Mouse (Mus musculus): Measurements from ENCODE around the gene Cpne5. TPM values are rescaled to one million over a fixed set of nuclear protein-coding genes. Genes with fewer than 3 reads are reported as not detected.

Gene Cpne5
- polyA plus RNA-seq, 1 experiment from 2014 or later, result 24.9 TPM

- no peak overlapping the region for H3K4me2 ChIP-seq (replicated peaks)
- 87% methylated on average over 14 of the region's 14 CpGs for WGBS
- H3K27me3 ChIP-seq, result no peaks in the 10 kb centered on the region
- no peaks in the 10 kb centered on the region for H3K9me3 ChIP-seq
- H3K27ac ChIP-seq (replicated peaks), result no peak overlapping the region
- no peak for ATAC-seq (replicated peaks)
- no peak overlapping the region for H3K4me3 ChIP-seq
- H3K4me1 ChIP-seq, result no peaks in the 10 kb centered on the region
- H3K36me3 ChIP-seq, result no peaks in the 10 kb centered on the region
- no peak overlapping the region for H3K9ac ChIP-seq (replicated peaks)
Measured at GRCm38 (mm10) chr17:29147273-29147672, 90.7 kb downstream of the Cpne5 start.

DNA sequence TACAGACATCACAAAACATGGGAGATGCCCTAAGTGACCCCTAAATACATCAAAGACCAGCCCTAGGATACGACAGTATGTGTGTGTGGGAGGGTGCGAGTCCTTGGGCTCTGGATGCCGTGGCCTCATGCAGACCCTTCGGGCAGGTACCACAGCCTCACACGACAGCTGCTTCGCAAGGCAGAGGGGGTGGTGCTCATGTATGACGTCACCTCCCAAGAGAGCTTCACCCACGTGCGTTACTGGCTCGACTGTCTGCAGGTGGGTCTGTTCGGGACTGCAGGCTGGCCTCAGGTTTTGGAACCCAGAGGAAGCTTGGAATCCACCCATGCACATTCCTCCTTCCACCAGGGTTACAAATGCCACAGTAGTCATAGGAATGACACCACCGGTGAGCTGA lies 92.9 kb downstream of the Cpne5 start:
- H3K4me3 ChIP-seq, result no peak overlapping the region
- H3K27ac ChIP-seq (replicated peaks), result no peak overlapping the region
- H3K4me2 ChIP-seq (replicated peaks), result no peak overlapping the region
- no peaks in the 10 kb centered on the region for H3K9me3 ChIP-seq
- no peaks in the 10 kb centered on the region for H3K36me3 ChIP-seq
- no peak for ATAC-seq (replicated peaks)
- no peaks in the 10 kb centered on the region for H3K4me1 ChIP-seq
- no peaks in the 10 kb centered on the region for H3K27me3 ChIP-seq
- WGBS, result 88% methylated on average over 12 of the region's 12 CpGs
- no peak overlapping the region for H3K9ac ChIP-seq (replicated peaks)

DNA sequence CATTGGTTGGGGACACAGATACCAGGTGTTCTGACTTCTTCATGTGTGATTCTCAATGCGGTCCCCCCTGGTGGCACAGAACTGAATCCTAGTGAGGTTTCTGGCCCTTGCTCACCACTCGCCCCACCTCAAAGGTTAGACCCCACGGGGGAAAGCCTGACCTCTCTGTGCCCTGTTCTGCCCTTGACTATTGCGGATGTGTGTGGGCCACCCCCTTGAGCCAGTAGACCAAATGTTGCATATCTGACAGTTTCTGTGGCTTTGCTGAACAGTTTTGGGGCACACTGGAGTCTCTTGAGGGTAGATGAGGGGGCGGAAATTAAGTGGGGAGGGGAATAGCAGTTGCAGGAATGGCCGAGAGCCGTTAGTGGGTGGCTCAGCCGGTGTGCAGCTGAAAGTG lies 94.7 kb downstream of the Cpne5 start:
- no peaks in the 10 kb centered on the region for H3K36me3 ChIP-seq
- H3K4me2 ChIP-seq (replicated peaks), result no peak overlapping the region
- H3K4me3 ChIP-seq, result no peak overlapping the region
- no peaks in the 10 kb centered on the region for H3K9me3 ChIP-seq
- no peaks in the 10 kb centered on the region for H3K4me1 ChIP-seq
- H3K27me3 ChIP-seq, result no peaks in the 10 kb centered on the region
- no peak for ATAC-seq (replicated peaks)
- no peak overlapping the region for H3K27ac ChIP-seq (replicated peaks)
- H3K9ac ChIP-seq (replicated peaks), result no peak overlapping the region
- 89% methylated on average over 8 of the region's 8 CpGs for WGBS

- no peak overlapping the region for H3K4me2 ChIP-seq (replicated peaks)
- no peaks in the 10 kb centered on the region for H3K4me1 ChIP-seq
- no peak overlapping the region for H3K27ac ChIP-seq (replicated peaks)
- no peak for ATAC-seq (replicated peaks)
- H3K9me3 ChIP-seq, result no peaks in the 10 kb centered on the region
- 83% methylated on average over 3 of the region's 3 CpGs for WGBS
- no peaks in the 10 kb centered on the region for H3K27me3 ChIP-seq
- no peak overlapping the region for H3K4me3 ChIP-seq
- H3K9ac ChIP-seq (replicated peaks), result no peak overlapping the region
- H3K36me3 ChIP-seq, result no peaks in the 10 kb centered on the region
Measured at GRCm38 (mm10) chr17:29141577-29141976, 96.4 kb downstream of the Cpne5 start.

- Histone ChIP-seq H3K4me3 (no peak overlapping the region), H3K4me2 (replicated peaks) (no peak overlapping the region), H3K27ac (replicated peaks) (no peak overlapping the region), H3K36me3 (no peaks in the 10 kb centered on the region), H3K27me3 (no peaks in the 10 kb centered on the region), H3K9ac (replicated peaks) (no peak overlapping the region), H3K4me1 (peaks cover 12% of the 10 kb centered on the region; the same call in 1 of the 2 replicates), H3K9me3 (no peaks in the 10 kb centered on the region)
- WGBS, result 77% methylated on average over 7 of the region's 7 CpGs
- no peak for ATAC-seq (replicated peaks)
Measured at GRCm38 (mm10) chr17:29137906-29138305, 100.1 kb downstream of the Cpne5 start.

DNA sequence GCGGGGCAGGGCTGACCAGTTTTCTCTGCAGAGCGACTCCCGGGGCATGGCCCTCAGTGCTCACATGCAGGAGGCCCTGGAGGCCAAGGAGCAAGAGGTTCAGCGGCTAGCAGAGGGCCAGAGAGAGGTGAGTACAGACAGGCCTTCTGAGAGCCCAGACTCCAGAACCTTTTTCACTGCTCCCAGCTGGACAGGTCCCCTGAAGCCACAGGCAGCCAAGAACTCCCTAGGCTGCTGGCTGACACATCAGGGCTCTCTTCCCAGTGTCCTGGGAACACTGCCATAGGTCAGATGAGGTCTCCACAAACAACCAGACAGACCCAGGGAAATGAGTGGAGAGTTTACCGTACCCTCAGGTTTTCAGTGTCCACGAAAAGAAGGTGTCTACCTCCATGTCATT lies 101.7 kb downstream of the Cpne5 start:
- no peak for ATAC-seq (replicated peaks)
- peaks cover 12% of the 10 kb centered on the region; the same call in 1 of the 2 replicates for H3K4me1 ChIP-seq
- H3K27me3 ChIP-seq, result no peaks in the 10 kb centered on the region
- no peaks in the 10 kb centered on the region for H3K9me3 ChIP-seq
- no peak overlapping the region for H3K27ac ChIP-seq (replicated peaks)
- no peak overlapping the region for H3K4me2 ChIP-seq (replicated peaks)
- H3K36me3 ChIP-seq, result no peaks in the 10 kb centered on the region
- 75% methylated on average over 6 of the region's 6 CpGs for WGBS
- H3K4me3 ChIP-seq, result no peak overlapping the region
- no peak overlapping the region for H3K9ac ChIP-seq (replicated peaks)

- Histone ChIP-seq H3K4me3 (no peak overlapping the region), H3K4me2 (replicated peaks) (no peak overlapping the region), H3K4me1 (peaks cover 12% of the 10 kb centered on the region; the same call in 1 of the 2 replicates), H3K9ac (replicated peaks) (no peak overlapping the region), H3K27me3 (no peaks in the 10 kb centered on the region), H3K9me3 (no peaks in the 10 kb centered on the region), H3K27ac (replicated peaks) (no peak overlapping the region), H3K36me3 (no peaks in the 10 kb centered on the region)
- no peak for ATAC-seq (replicated peaks)
- 61% methylated on average over 5 of the region's 5 CpGs for WGBS
Measured at GRCm38 (mm10) chr17:29135066-29135465, 102.9 kb downstream of the Cpne5 start.

DNA sequence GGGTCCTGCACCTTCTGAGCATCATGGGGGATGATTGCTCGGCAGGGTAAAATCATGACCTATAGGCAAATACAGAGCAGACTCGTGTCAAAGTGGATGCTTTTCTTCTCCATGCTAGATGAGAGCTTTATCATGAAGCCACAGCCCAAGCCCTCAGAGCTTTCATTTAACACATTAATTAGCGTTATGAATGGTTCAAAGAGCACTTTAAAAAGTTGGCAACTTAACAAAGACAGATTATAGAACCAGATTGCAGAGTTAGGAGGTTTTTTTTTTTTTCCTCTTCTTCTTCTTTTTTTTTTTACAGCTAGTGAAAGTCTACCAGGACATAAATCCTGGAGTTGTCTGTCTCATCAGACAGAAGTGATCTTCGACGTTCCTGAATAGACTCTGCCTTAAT lies 108.6 kb downstream of the Cpne5 start:
- H3K27ac ChIP-seq (replicated peaks), result no peak overlapping the region
- H3K9ac ChIP-seq (replicated peaks), result no peak overlapping the region
- 18% methylated on average over 5 of the region's 5 CpGs for WGBS
- H3K4me2 ChIP-seq (replicated peaks), result no peak overlapping the region
- H3K27me3 ChIP-seq, result no peaks in the 10 kb centered on the region
- no peak for ATAC-seq (replicated peaks)
- 0 out of 2 replicates have a peak, but pooled peaks cover 4% of the 10 kb centered on the region for H3K4me1 ChIP-seq
- H3K36me3 ChIP-seq, result no peaks in the 10 kb centered on the region
- H3K9me3 ChIP-seq, result no peaks in the 10 kb centered on the region
- no peak overlapping the region for H3K4me3 ChIP-seq

- Histone ChIP-seq H3K36me3 (no peaks in the 10 kb centered on the region), H3K27me3 (no peaks in the 10 kb centered on the region), H3K4me2 (replicated peaks) (no peak overlapping the region), H3K9ac (replicated peaks) (no peak overlapping the region), H3K27ac (replicated peaks) (no peak overlapping the region), H3K4me3 (no peak overlapping the region), H3K9me3 (no peaks in the 10 kb centered on the region), H3K4me1 (no peaks in the 10 kb centered on the region)
- 90% methylated on average over 3 of the region's 3 CpGs for WGBS
- no peak for ATAC-seq (replicated peaks)
Measured at GRCm38 (mm10) chr17:29126561-29126960, 111.4 kb downstream of the Cpne5 start.

GRCm38 (mm10) chr17:29123578-29124174 lies 114.3 kb downstream of the Cpne5 start:
- Histone ChIP-seq H3K9ac (replicated peaks) (no peak overlapping the region), H3K27me3 (no peaks in the 10 kb centered on the region), H3K36me3 (no peaks in the 10 kb centered on the region), H3K4me3 (no peak overlapping the region), H3K9me3 (no peaks in the 10 kb centered on the region), H3K4me2 (replicated peaks) (no peak overlapping the region), H3K4me1 (no peaks in the 10 kb centered on the region), H3K27ac (replicated peaks) (no peak overlapping the region)
- no peak for ATAC-seq (replicated peaks)
- WGBS, result 87% methylated on average over 6 of the region's 6 CpGs

DNA sequence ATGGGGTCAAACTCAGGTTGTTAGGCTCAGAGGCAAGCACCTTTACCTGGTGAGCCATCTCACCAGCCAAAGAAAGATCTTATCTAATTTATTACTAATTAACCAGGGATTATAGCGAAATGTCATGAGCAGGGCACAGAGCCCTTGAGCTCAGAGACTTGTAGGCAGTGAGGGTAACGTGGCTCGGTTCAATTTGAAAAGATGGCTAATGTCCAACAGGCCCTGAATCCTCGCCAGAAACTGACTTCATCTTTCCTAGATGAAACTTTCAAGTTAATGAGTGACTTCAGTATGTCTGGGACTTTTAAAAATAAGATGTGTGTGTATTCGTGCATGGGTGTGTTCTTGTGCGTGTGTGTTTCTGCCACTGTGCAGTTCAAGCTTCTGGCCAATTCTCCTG lies 115.2 kb downstream of the Cpne5 start:
- Histone ChIP-seq H3K36me3 (no peaks in the 10 kb centered on the region), H3K9me3 (no peaks in the 10 kb centered on the region), H3K9ac (replicated peaks) (no peak overlapping the region), H3K4me3 (no peak overlapping the region), H3K4me2 (replicated peaks) (no peak overlapping the region), H3K27me3 (no peaks in the 10 kb centered on the region), H3K27ac (replicated peaks) (no peak overlapping the region), H3K4me1 (no peaks in the 10 kb centered on the region)
- 56% methylated on average over 6 of the region's 6 CpGs for WGBS
- ATAC-seq (replicated peaks), result no peak

GRCm38 (mm10) chr17:29120666-29121065 lies 117.3 kb downstream of the Cpne5 start:
- Histone ChIP-seq H3K9me3 (no peaks in the 10 kb centered on the region), H3K27me3 (no peaks in the 10 kb centered on the region), H3K4me3 (no peak overlapping the region), H3K4me1 (no peaks in the 10 kb centered on the region), H3K36me3 (no peaks in the 10 kb centered on the region), H3K9ac (replicated peaks) (no peak overlapping the region), H3K27ac (replicated peaks) (no peak overlapping the region), H3K4me2 (replicated peaks) (no peak overlapping the region)
- 57% methylated on average over 12 of the region's 12 CpGs for WGBS
- no peak for ATAC-seq (replicated peaks)

DNA sequence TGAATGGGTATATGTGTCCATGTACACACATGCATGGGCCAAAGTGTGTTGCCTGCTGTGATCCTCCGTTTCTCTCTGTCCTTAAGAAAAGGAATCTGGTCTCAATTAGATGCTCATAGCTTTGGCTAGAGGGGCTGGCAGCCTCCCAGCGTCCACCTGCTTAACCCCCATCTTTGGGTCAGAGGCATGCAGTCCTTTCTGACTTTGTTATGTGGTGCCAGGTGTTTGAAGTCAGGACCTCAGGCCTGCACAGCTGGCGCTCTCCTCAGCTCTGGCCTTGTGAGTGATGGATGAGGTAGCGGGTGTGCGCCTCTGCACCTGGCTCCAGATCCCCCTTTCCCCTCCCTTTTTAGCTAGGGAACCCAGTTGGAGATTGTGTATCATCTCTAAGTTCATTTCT lies 119.9 kb downstream of the Cpne5 start:
- WGBS, result 70% methylated on average over 5 of the region's 5 CpGs
- no peaks in the 10 kb centered on the region for H3K36me3 ChIP-seq
- H3K27me3 ChIP-seq, result no peaks in the 10 kb centered on the region
- no peaks in the 10 kb centered on the region for H3K9me3 ChIP-seq
- no peak overlapping the region for H3K4me3 ChIP-seq
- H3K4me2 ChIP-seq (replicated peaks), result no peak overlapping the region
- H3K9ac ChIP-seq (replicated peaks), result no peak overlapping the region
- no peaks in the 10 kb centered on the region for H3K4me1 ChIP-seq
- no peak overlapping the region for H3K27ac ChIP-seq (replicated peaks)
- ATAC-seq (replicated peaks), result no peak

Measured in forebrain, embryonic 15.5 days (tissue).